Mouse (Mus musculus) midbrain, embryonic 10.5 days (tissue): Measurements from ENCODE around the gene Pnpla6. TPM values are rescaled to one million over a fixed set of nuclear protein-coding genes. Genes with fewer than 3 reads are reported as not detected.

Experiments used
- DNase-seq: peaks from one replicate; pipeline ENCODE4 v3.0.0-alpha.2; 2017; ENCODE audit warnings: low spot score
- H3K27ac ChIP-seq: fragments of 300-500 bp; sonication (generic); replicated peaks from 2 replicates; pipeline ENCODE4 v1.5.1; 2016; ENCODE audit warnings: mild to moderate bottlenecking
- H3K27me3 ChIP-seq: fragments of 300-500 bp; sonication (generic); 2 replicates; pipeline ENCODE4 v1.6.1; 2016; ENCODE audit warnings: low read depth, mild to moderate bottlenecking; ENCODE audit not compliant: poor library complexity, severe bottlenecking
- H3K36me3 ChIP-seq: fragments of 300-500 bp; sonication (generic); 2 replicates; pipeline ENCODE4 v1.6.1; 2016; ENCODE audit warnings: mild to moderate bottlenecking, moderate library complexity
- H3K4me1 ChIP-seq: fragments of 300-500 bp; sonication (generic); 2 replicates; pipeline ENCODE4 v1.6.1; 2016
- H3K4me3 ChIP-seq: fragments of 300-500 bp; sonication (generic); 2 replicates; pipeline ENCODE4 v1.5.1; 2016; ENCODE audit warnings: mild to moderate bottlenecking, moderate library complexity
- H3K9me3 ChIP-seq: fragments of 300-500 bp; sonication (generic); replicated peaks from 2 replicates; pipeline ENCODE4 v1.6.1; 2016; ENCODE audit warnings: mild to moderate bottlenecking
- WGBS: fragments of 180-500 bp; shearing (Covaris S2); methylation state at CpG from one replicate; pipeline ENCODE4 v1.1.7; 2016; 5-methylcytosine and 5-hydroxymethylcytosine counted together
- polyA plus RNA-seq: library from polyadenylated mRNA; unstranded; fragments of >200 nt; fragmentation: Nextera tagmentation; extraction: Ambion mirVana; gene quantifications from 2 replicates; pipeline ENCODE4 v1.2.1, GENCODE M21; 2016

The Pnpla6 gene
- polyA plus RNA-seq = 20.0 and 22.2 TPM in 2 replicates

DNA sequence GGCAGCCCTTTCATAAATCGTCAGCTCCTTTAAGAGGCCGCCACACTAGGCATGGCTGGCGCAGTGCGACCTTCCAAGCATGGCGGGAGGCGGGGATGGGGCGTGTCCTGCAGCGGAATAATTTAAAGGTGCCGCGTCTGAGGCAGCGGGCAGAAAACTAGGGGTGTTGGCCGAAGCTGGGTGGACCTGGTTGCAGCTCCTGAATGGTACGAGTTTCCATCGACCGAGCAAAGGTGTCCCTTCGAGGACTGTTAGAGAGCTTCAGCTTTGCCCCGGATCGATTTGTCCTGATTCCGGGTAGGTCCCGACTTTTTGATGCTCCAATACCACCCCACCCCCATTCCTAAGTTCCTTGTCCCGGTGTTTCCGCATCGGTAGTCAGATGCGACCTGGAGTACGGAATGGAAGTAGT, at the start of gene Pnpla6:
TSS of gene Pnpla6 (plus strand) at position 125 of the 412 bp plus-strand sequence.
- Histone ChIP-seq H3K27ac (peak within 1 kb of the TSS; percentile 78), H3K9me3 (no peaks in the 10 kb centered on the region), H3K36me3 (peaks cover 44% of the 10 kb centered on the region), H3K4me1 (peaks cover 23% of the 10 kb centered on the region), H3K27me3 (no peaks in the 10 kb centered on the region), H3K4me3 (peak within 1 kb of the TSS; percentile 65)
- DNase-seq = peak; percentile 86
- under 1% methylated on average over 25 of the region's 25 CpGs for WGBS

DNA sequence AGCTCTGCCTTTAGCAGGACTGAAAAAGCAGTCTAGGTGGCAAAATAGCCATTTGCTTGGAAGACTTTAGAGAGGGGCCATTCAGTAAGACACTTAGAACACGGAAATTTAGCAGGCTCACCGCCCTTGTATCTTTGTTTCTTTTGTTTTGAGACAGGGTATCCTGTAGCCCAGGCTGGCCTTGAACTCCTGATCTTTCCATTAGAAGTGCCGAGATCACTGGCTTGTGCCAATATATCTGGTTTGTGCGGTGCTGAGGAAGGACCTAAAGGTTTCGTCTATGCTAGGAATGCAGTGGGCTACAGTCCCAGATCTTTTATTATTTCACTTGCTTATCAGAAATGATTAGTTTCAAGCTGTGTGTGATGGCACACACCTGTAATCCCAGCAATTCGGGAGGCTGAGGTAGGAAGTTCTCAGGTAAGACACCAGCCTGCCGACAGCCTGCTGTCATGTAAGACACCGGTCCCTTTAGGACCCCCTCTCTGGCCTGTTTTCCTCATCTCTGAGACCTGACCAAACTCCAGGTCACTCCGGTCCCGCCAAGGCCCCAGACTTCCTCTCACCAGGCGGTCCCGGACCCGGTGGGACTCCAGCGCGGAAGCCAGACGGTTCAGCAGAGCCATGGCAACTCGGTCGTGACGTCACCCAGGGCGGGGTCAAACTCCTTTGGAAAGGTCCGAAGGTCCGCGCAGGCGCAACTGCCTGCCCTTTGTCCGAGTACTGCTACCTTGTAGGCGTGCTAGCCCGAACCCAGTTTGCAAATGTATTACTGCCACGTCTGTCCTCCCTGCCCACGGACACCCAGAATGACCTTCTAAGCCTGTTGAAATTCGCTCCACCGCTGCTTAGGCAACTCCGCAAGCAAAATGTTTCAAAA, 47.9 kb upstream of the Pnpla6 start, which contains the start of gene Pex11g:
TSS of gene Pex11g (minus strand) at position 675 of the 880 bp plus-strand sequence.
- Histone ChIP-seq H3K27ac (peak within 1 kb of the TSS; percentile 96), H3K4me1 (peaks cover 11% of the 10 kb centered on the region), H3K9me3 (no peaks in the 10 kb centered on the region), H3K4me3 (peak within 1 kb of the TSS; percentile 58), H3K27me3 (no peaks in the 10 kb centered on the region), H3K36me3 (no peaks in the 10 kb centered on the region)
- peak; percentile 99 for DNase-seq
- WGBS = 9% methylated on average over 32 of the region's 32 CpGs

- no peaks in the 10 kb centered on the region for H3K9me3 ChIP-seq
- H3K36me3 ChIP-seq = no peaks in the 10 kb centered on the region
- H3K4me3 ChIP-seq = peak overlapping the region; percentile 58
- H3K27ac ChIP-seq = peak overlapping the region; percentile 96
- no peaks in the 10 kb centered on the region for H3K27me3 ChIP-seq
- DNase-seq = no peak
- H3K4me1 ChIP-seq = peaks cover 11% of the 10 kb centered on the region
- 51% methylated on average over 9 of the region's 9 CpGs for WGBS
These were observed 47.2 kb upstream of the Pnpla6 start for GRCm38 (mm10) chr8:3467886-3468545.

- no peaks in the 10 kb centered on the region for H3K27me3 ChIP-seq
- peaks cover 11% of the 10 kb centered on the region for H3K4me1 ChIP-seq
- DNase-seq = no peak
- WGBS = 81% methylated on average over 1 of the region's 1 CpGs
- no peaks in the 10 kb centered on the region for H3K9me3 ChIP-seq
- no peaks in the 10 kb centered on the region for H3K36me3 ChIP-seq
- no peak overlapping the region for H3K27ac ChIP-seq
- H3K4me3 ChIP-seq = no peak overlapping the region
These were observed 46.3 kb upstream of the Pnpla6 start for GRCm38 (mm10) chr8:3468838-3469237.

GRCm38 (mm10) chr8:3470562-3470961, 44.6 kb upstream of the Pnpla6 start, which contains the start of gene Tex45:
Tex45 (plus strand) TSS chr8:3470862.
- H3K4me1 ChIP-seq = peaks cover 11% of the 10 kb centered on the region
- H3K4me3 ChIP-seq = no peak within 1 kb of the TSS
- H3K27ac ChIP-seq = no peak within 1 kb of the TSS
- no peak for DNase-seq
- no peaks in the 10 kb centered on the region for H3K9me3 ChIP-seq
- peaks cover 7% of the 10 kb centered on the region for H3K27me3 ChIP-seq
- H3K36me3 ChIP-seq = no peaks in the 10 kb centered on the region

DNA sequence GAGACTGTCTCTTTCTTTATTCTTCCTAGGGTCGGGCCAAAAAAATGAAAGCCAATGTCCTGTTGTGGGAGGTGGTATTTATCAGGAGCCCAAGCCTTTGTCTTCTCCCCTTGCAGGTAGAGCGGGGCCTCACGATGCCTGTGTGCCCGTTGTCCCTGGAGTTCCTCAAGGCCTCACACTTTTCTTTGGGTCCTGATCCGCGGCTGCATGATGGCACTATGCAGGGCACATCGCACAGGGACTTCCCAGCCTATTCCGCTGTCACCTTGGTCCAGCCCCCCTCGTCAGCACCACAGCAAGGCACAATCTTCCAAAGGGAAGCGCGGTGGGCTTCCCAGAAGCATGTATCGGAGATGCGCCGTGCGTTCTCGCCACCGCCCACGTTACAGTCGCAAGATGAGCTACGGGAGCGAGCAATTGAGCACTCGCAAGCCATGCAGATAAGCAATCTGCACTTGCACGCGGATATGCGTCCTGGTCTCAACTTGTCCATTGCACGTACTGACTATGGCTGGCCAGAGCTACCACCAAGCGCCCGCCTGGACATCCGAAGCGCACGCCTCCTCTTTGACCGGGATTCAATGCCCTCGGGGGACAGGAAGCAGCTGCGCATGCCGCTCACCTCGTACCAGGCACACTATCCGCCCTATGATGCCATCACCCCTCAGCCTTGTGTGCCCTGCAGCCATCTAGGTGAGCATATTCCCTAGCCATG, 39.3 kb upstream of the Pnpla6 start:
- DNase-seq = no peak
- H3K4me3 ChIP-seq = peak overlapping the region; percentile 40
- 30% methylated on average over 37 of the region's 37 CpGs for WGBS
- no peaks in the 10 kb centered on the region for H3K9me3 ChIP-seq
- peaks cover 30% of the 10 kb centered on the region for H3K27me3 ChIP-seq
- no peaks in the 10 kb centered on the region for H3K4me1 ChIP-seq
- H3K36me3 ChIP-seq = no peaks in the 10 kb centered on the region
- no peak overlapping the region; the same call in 1 of the 2 replicates for H3K27ac ChIP-seq

DNA sequence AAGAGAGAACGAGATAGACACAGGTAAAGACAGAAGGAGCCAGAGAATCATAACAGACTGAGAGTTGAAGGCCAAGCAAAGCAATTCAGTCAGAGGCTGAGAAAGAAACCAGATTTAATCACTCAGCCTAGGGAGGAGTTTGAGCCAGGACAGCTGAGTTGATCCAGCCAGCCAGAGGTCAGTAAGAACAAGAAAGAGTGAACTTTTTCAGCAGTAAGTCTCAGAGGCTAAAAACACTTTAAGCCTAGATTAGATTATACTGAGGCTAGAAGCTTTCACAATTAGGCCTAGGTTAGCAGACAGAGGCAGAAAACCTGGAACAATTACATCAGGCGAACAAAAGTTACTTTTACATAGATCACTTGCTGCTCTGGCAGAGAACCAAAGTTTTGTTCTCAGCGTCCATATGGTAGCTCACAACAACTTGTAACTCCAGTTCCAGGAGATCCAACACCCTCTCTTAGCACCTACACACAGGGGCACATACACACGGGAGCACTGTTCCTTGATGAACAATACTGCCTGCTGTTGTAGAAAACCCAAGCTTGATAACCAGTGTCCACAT, 34.9 kb upstream of the Pnpla6 start:
- Histone ChIP-seq H3K9me3 (no peaks in the 10 kb centered on the region), H3K27me3 (peaks cover 25% of the 10 kb centered on the region), H3K4me3 (no peak overlapping the region), H3K27ac (no peak overlapping the region), H3K36me3 (no peaks in the 10 kb centered on the region), H3K4me1 (no peaks in the 10 kb centered on the region)
- 84% methylated on average over 4 of the region's 4 CpGs for WGBS
- DNase-seq = no peak

- Histone ChIP-seq H3K27ac (no peak overlapping the region), H3K36me3 (no peaks in the 10 kb centered on the region), H3K4me3 (no peak overlapping the region), H3K9me3 (no peaks in the 10 kb centered on the region), H3K4me1 (no peaks in the 10 kb centered on the region), H3K27me3 (peaks cover 12% of the 10 kb centered on the region)
- DNase-seq = no peak
- WGBS = 64% methylated on average over 5 of the region's 5 CpGs
These were observed 33.6 kb upstream of the Pnpla6 start for GRCm38 (mm10) chr8:3481605-3482004.

- Histone ChIP-seq H3K9me3 (no peaks in the 10 kb centered on the region), H3K4me3 (no peak overlapping the region), H3K4me1 (no peaks in the 10 kb centered on the region), H3K27ac (no peak overlapping the region), H3K36me3 (no peaks in the 10 kb centered on the region), H3K27me3 (peaks cover 6% of the 10 kb centered on the region)
- 86% methylated on average over 22 of the region's 22 CpGs for WGBS
- DNase-seq = no peak
These were observed 32.9 kb upstream of the Pnpla6 start for GRCm38 (mm10) chr8:3482240-3482740.

- Histone ChIP-seq H3K9me3 (no peaks in the 10 kb centered on the region; the same call in 1 of the 2 replicates), H3K27me3 (no peaks in the 10 kb centered on the region), H3K4me3 (no peak overlapping the region), H3K36me3 (no peaks in the 10 kb centered on the region), H3K27ac (no peak overlapping the region), H3K4me1 (no peaks in the 10 kb centered on the region)
- no peak for DNase-seq
- WGBS = 91% methylated on average over 7 of the region's 7 CpGs
These were observed 31.6 kb upstream of the Pnpla6 start for GRCm38 (mm10) chr8:3483546-3483945.

- Histone ChIP-seq H3K36me3 (no peaks in the 10 kb centered on the region), H3K4me1 (no peaks in the 10 kb centered on the region), H3K27ac (no peak overlapping the region), H3K27me3 (no peaks in the 10 kb centered on the region), H3K4me3 (no peak overlapping the region), H3K9me3 (no peaks in the 10 kb centered on the region; the same call in 1 of the 2 replicates)
- WGBS = 34% methylated on average over 5 of the region's 5 CpGs
- no peak for DNase-seq
These were observed 30.0 kb upstream of the Pnpla6 start for GRCm38 (mm10) chr8:3485192-3485591.
